Mouse (Mus musculus): ENCODE data around the gene Wbp11.
"Not testable (repeated sequence)": the region's sequence is repeated elsewhere in the genome, so short reads cannot be mapped to it uniquely, and the experiment has no call there.

The Wbp11 gene

GRCm38 (mm10) chr6:136801274-136801673, 26.8 kb downstream of the Wbp11 start:
- DNase-seq: no peak

DNA sequence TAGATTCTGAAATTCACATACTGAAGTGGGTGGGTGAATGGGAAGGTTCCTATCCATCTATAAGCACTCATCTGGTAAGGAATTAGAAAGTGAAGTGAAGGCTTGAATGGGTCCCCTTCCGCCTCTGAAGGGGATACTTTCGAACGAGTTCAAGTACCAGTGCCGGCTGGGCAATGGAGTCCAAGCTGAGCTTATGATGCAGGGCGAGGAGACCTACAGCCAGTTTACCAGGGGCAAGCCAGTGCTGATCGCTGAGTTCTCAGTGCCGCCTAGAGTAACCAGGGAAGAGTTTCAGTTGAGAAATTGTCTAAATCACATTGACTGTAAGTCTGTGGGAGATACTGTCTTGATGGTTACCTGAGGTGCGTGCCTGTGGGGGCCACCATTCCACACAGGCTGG, 27.3 kb downstream of the Wbp11 start:
- DNase-seq: no peak

GRCm38 (mm10) chr6:136797874-136798693, 29.9 kb downstream of the Wbp11 start:
- not testable (repeated sequence) for DNase-seq

GRCm38 (mm10) chr6:136795850-136796249, 32.2 kb downstream of the Wbp11 start:
- peak; percentile 17 for DNase-seq

GRCm38 (mm10) chr6:136795110-136795509, 32.9 kb downstream of the Wbp11 start:
- DNase-seq: peak; percentile 38

GRCm38 (mm10) chr6:136793831-136794525, 34.1 kb downstream of the Wbp11 start:
- peak; percentile 32 for DNase-seq

- peak; percentile 20 for DNase-seq
Measured at GRCm38 (mm10) chr6:136792884-136793758, 34.9 kb downstream of the Wbp11 start.

DNA sequence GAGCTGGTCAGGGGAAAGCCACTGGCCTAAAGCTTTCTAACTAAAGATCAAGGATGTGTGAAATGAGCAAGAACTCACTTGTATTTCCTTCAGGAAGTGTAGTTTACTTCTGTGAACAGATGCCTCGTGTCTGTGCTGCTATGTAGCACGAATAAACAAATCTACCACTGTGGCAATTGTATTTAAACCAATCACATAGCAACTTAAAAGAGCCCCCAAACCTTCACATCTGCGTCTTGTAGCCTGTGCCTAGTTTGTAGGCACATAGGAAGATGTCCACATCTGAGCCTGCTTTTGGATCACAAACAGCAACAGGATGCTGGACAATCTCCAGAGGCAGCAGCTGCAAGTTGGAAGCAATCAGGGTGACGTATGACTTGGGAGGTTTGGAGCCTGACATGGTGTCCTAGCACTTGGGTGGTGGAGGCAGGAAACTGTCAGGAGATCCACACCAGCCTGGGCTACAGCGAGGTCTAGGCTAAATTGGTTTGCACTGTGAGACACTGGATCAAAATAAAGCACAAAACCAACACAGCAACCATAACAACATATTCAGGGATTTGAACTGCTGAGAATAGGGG, 38.6 kb downstream of the Wbp11 start:
- DNase-seq: no peak

DNA sequence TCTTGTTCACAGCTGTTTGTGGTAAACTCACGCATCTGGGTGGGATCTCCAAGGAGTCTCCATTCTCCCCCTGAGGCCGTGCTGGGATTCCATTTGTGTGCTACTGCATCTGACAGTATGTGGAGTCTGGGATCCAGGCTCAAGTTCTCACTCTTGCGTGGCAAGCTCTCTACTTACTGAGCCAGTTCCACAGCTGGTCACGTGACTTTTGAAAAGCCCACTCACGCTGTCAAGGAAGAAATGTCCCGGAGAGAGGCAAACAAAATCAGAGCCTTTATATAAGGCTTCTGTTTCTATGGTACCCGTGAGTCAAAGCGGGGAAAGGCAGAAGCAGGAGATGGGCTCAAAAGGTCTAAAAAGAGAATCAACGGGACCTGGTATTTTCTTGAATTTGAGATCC, 45.3 kb downstream of the Wbp11 start:
- DNase-seq: no peak

GRCm38 (mm10) chr6:136782146-136782545, 45.9 kb downstream of the Wbp11 start:
- no peak for DNase-seq

- DNase-seq: no peak
Measured at GRCm38 (mm10) chr6:136781377-136781986, 46.6 kb downstream of the Wbp11 start, which contains the start of gene Gucy2c. Gene Gucy2c (minus strand): TSS chr6:136781765.

- DNase-seq: no peak
Measured at GRCm38 (mm10) chr6:136776392-136776791, 51.6 kb downstream of the Wbp11 start.

DNA sequence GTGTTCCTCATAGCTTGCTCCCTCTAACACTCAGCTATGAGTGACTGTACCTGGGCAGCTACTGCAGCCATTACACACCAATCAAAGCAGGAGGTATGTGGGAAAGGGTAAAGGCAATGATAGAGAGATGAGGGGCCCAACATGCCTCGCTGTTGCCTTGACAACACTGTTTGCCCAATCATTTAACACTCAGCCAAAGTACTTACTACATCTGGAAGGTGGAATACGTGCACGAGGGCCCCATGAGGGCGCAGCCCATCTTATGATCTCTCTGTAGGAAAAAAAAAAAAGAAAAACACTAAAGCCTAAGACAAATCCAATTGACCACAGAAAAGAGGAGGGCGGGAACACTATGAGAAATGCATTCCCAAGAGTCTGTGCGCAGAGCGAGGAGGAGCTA, 58.2 kb downstream of the Wbp11 start:
- DNase-seq: no peak

- DNase-seq: no peak
Measured at GRCm38 (mm10) chr6:136769143-136769542, 58.9 kb downstream of the Wbp11 start.

GRCm38 (mm10) chr6:136763912-136764311, 64.1 kb downstream of the Wbp11 start:
- no peak for DNase-seq

All from retina, postnatal 1 day (tissue).